Mouse (Mus musculus) brown adipose tissue, adult 24 weeks (tissue): ENCODE results near the gene Irf2. TPM values are rescaled to one million over a fixed set of nuclear protein-coding genes. Genes with fewer than 3 reads are reported as not detected.

Experiments
- H3K27ac ChIP-seq: fragments of 200-500 bp; replicated peaks from 2 replicates; pipeline ENCODE4 v1.5.1; 2012; ENCODE audit warnings: low read depth, mild to moderate bottlenecking, low read length
- H3K4me1 ChIP-seq: fragments of 200-500 bp; 2 replicates; pipeline ENCODE4 v1.6.1; 2012; ENCODE audit warnings: low read length, mixed read lengths; ENCODE audit not compliant: control insufficient read depth, insufficient read depth, insufficient read length
- H3K4me3 ChIP-seq: fragments of 200-500 bp; 2 replicates; pipeline ENCODE4 v1.5.1; 2012; ENCODE audit warnings: low read depth, mild to moderate bottlenecking, low read length, moderate library complexity; ENCODE audit not compliant: insufficient read depth
- polyA plus RNA-seq: library from polyadenylated mRNA; stranded (reverse); fragments of >200 nt; gene quantifications from 2 replicates; pipeline ENCODE4 v1.2.4, GENCODE M21; 2012; ENCODE audit not compliant: missing spikeins, insufficient read depth, insufficient read length

Irf2 gene
- polyA plus RNA-seq, 1 experiment, result 32.7 TPM

GRCm38 (mm10) chr8:46829414-46830111, 90.0 kb downstream of the Irf2 start:
- Histone ChIP-seq H3K4me1 (peaks cover 11% of the 10 kb centered on the region), H3K4me3 (no peak overlapping the region), H3K27ac (no peak overlapping the region)

GRCm38 (mm10) chr8:46830112-46830855, 90.8 kb downstream of the Irf2 start:
- no peak overlapping the region for H3K27ac ChIP-seq
- no peak overlapping the region for H3K4me3 ChIP-seq
- peaks cover 11% of the 10 kb centered on the region for H3K4me1 ChIP-seq

DNA sequence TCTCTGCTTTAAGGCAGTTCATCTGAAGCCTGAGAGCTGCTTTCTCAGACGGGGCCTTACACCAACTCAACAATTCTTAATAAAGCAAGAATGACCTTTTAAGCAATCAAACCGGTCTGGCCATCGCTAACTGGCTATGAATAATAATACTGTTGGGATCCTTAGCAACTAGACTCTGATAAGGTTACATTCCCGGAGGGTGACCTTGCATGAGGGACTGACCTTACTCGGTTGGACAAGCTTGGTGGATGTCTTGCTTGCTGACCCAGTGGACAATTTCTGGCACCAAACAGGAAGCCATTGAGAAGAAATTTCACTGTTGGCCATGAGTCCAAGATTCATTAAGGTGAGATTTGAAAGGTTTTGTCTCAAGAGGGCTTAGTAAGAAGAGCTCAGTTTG, 92.4 kb downstream of the Irf2 start:
- Histone ChIP-seq H3K4me1 (peaks cover 21% of the 10 kb centered on the region), H3K27ac (no peak overlapping the region), H3K4me3 (no peak overlapping the region)

DNA sequence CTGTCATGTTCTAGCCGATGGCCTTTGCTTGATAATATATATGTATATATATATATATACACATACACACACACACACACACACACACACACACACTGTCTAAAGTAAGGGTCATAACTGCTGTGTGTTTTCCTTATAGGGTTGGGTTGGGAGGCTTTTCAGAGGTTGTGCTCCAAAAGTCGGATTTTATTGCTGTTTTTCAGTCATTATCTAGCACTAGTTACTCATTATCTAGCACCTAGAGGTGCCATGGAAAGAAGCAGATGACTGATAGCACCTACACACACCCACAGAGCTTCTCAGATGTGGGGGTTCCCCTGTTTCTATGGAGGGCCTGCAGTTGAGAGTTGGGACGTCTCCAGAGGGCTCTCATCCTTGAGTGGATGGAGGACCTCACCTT, 92.9 kb downstream of the Irf2 start:
- no peak overlapping the region for H3K27ac ChIP-seq
- no peak overlapping the region for H3K4me3 ChIP-seq
- H3K4me1 ChIP-seq, result peaks cover 24% of the 10 kb centered on the region

- Histone ChIP-seq H3K4me3 (no peak overlapping the region), H3K4me1 (peaks cover 22% of the 10 kb centered on the region), H3K27ac (no peak overlapping the region)
These were observed 94.2 kb downstream of the Irf2 start for GRCm38 (mm10) chr8:46833763-46834162.

DNA sequence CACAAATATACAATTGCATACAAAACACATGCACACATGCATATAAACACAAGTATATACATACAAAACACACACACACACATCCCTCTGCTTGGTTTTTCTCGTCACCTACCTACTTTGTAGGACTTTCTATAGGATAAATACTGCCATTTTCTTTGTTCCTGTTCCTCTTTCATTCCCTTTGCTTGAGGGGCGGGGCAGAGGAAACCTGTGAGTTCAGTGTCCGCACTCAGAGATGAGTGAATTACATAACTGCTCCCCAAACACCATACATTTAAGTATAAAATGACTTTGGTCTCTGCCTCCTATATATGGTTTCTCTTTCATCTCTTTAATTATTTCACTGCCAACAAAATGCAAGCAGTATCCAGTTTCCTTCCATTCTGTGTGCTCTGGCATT, 94.9 kb downstream of the Irf2 start:
- H3K4me1 ChIP-seq, result peaks cover 22% of the 10 kb centered on the region
- no peak overlapping the region for H3K4me3 ChIP-seq
- no peak overlapping the region for H3K27ac ChIP-seq

DNA sequence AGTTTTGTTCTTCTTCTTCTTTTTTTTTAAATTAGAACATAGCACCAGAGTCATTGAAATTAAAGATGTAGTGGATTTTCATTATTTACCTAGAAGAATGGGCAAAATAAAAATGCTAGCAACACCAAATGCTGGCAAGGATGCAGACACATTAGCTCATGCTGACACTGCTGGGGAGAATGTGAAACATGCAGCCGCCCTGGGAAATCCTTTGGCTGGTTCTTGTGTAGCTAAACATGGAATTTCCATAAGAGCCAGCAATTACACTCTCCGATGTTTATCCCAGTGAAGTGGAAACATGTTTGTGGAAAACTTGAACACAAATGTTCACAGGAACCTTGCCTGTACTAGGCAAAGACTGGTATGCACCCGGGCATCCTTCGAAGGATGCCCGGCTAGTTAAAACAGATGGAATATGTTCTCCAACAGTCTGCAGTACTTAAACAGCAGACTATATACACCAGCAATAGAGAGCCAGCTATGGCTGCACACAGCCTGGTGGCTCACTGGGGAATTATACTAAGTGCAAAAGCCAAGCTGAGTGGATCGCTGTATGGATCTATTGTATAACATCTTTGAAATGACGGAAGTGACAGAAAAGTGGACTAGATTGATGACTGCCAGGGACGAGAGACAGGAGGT, 96.6 kb downstream of the Irf2 start:
- Histone ChIP-seq H3K4me1 (peaks cover 31% of the 10 kb centered on the region), H3K4me3 (no peak overlapping the region), H3K27ac (peak overlapping the region; percentile 46)

DNA sequence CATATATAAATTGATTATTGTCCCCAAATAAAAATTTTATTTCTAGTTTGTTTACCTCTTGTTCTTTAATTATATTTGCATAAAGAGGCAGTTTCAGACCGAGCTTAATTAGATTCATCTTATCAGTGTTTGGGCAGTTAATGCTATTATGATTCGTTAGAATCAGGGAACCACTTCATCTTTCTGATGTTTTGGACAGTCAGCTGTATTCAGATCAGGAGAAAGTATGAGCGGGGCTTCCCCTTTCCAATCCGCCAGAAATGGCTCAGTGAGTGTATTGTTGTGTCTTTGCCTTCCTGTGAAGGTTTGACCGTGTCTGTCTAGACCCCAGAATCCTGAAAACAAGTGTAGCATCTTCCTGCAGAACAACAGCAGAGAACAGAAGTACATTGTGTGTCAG, 97.4 kb downstream of the Irf2 start:
- H3K27ac ChIP-seq, result no peak overlapping the region
- peaks cover 40% of the 10 kb centered on the region for H3K4me1 ChIP-seq
- no peak overlapping the region for H3K4me3 ChIP-seq

GRCm38 (mm10) chr8:46838052-46838451, 98.5 kb downstream of the Irf2 start:
- Histone ChIP-seq H3K4me3 (no peak overlapping the region), H3K27ac (no peak overlapping the region), H3K4me1 (peaks cover 46% of the 10 kb centered on the region)

- H3K4me3 ChIP-seq, result no peak overlapping the region
- H3K4me1 ChIP-seq, result peaks cover 53% of the 10 kb centered on the region
- peak overlapping the region; percentile 11 for H3K27ac ChIP-seq
These were observed 100.9 kb downstream of the Irf2 start for GRCm38 (mm10) chr8:46840390-46840789.

DNA sequence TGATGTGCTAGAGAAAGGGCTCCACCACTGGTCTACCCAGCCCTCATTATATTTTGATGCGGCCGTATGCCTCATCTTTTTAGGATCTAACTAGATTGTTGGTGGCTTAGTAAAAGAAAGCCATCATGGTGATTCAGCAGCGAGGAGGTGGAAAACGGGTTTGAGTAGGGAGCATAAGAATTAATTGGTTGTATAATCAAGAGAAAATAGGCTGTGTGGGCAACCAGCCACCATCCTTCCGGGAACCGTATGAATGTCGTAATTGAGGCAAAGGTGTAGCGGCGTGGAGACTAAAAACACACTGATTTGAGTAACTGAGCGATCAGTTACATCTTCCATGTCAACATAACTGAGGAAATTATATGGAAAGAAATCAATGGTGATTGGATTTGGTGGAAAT, 101.3 kb downstream of the Irf2 start:
- H3K4me3 ChIP-seq, result no peak overlapping the region
- peaks cover 54% of the 10 kb centered on the region for H3K4me1 ChIP-seq
- H3K27ac ChIP-seq, result peak overlapping the region; percentile 7

DNA sequence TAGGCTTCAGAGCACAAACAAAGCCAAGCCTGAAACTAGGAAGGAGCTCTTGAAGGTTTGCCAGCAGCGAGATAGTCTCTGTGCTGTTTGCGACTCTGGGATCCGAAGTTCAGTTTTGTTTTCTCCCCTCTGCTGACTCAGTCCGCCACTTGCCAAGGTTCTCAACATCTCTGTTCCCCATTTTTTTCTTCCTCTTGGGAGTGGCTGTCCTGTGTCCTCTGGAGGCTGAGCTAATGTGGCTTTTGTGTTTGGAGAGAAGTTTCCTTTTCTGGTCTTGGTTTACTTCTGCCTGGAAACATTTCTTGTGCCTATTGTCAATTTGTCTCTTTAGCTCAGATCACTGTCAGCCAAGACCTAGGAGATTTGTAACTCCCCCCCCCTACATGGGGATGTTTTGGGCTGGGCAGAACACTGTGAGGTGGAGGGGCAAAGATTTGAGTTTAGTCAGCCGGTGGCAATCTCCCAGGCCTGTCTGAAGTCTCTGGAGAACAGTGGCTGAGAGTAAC, 103.2 kb downstream of the Irf2 start:
- Histone ChIP-seq H3K4me3 (peak overlapping the region; percentile 10; the same call in 1 of the 2 replicates), H3K27ac (peak overlapping the region; percentile 97), H3K4me1 (peaks cover 50% of the 10 kb centered on the region)

DNA sequence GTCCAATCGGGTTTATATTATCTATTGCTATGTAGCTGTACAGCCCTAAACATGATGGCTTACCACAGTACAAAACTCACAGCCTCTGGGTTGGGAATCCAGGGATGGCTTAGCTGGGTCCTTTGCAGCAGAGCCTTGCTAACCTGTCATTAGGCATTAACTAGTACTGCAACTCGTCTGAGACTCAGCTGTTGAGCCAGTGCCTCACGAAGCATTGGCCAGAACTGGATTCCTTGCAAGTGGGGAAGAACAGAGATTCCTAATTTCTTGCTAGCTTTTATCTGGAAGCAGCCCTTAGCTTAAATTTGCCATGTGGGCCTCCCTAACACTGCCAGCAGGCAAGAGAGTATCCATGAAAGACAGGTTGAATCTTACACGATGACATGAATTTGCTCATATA, 104.3 kb downstream of the Irf2 start:
- Histone ChIP-seq H3K4me3 (no peak overlapping the region), H3K4me1 (peaks cover 50% of the 10 kb centered on the region), H3K27ac (peak overlapping the region; percentile 99)

GRCm38 (mm10) chr8:46844371-46844973, 104.9 kb downstream of the Irf2 start:
- peaks cover 50% of the 10 kb centered on the region for H3K4me1 ChIP-seq
- H3K4me3 ChIP-seq, result peak overlapping the region; percentile 32
- peak overlapping the region; percentile 99 for H3K27ac ChIP-seq
